Mouse (Mus musculus): ENCODE data around the gene Trp53. TPM values are rescaled to one million over a fixed set of nuclear protein-coding genes. Genes with fewer than 3 reads are reported as not detected.

Trp53 gene
- polyA plus RNA-seq, 1 experiment from 2014 or later, result 32.6 TPM

DNA sequence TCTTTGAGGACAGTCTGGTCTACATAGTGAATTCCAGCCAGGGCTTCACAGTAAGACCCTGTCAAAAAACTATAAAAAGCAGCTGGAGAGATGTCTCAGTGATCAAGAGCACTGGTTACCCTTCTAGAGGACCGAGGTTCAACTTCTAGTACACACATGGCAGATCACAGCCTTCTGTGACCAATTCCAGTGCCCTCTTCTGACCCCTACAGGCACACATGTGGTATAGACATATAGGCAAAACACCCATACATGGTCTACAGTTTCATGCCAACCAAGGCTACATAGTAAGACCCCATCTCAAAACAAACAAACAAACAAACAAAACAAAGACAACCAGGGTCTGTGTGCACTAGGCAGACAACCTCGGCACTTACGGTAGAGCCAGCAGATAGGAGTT, 4.9 kb upstream of the Trp53 start:
- H3K9ac ChIP-seq (replicated peaks), result no peak overlapping the region
- ATAC-seq (no peak), DNase-seq (no peak)
- no peaks in the 10 kb centered on the region for H3K9me3 ChIP-seq (ENCODE audit: low read length)
- H3K27me3 ChIP-seq (ENCODE audit: insufficient read depth, low read length), result no peaks in the 10 kb centered on the region
- no peak overlapping the region for H3K4me2 ChIP-seq (ENCODE audit: low read depth, low read length)
- H3K4me1 ChIP-seq (ENCODE audit: insufficient read depth), result peaks cover 11% of the 10 kb centered on the region
- H3K4me3 ChIP-seq (ENCODE audit: low read depth, low read length), result no peak overlapping the region
- 50% methylated on average over 3 of the region's 3 CpGs for WGBS (ENCODE audit: insufficient replicate concordance)
- H3K36me3 ChIP-seq (replicated peaks; ENCODE audit: insufficient read depth, low read length), result peaks cover 25% of the 10 kb centered on the region
- TF ChIP-seq EP300 (IDR thresholded peaks at IDR 0.05; ENCODE audit: low read depth) (no peak), CTCF (IDR thresholded peaks at IDR 0.05; ENCODE audit: low read depth) (peak; percentile 83)
- H3K27ac ChIP-seq (ENCODE audit: low read depth), result no peak overlapping the region

DNA sequence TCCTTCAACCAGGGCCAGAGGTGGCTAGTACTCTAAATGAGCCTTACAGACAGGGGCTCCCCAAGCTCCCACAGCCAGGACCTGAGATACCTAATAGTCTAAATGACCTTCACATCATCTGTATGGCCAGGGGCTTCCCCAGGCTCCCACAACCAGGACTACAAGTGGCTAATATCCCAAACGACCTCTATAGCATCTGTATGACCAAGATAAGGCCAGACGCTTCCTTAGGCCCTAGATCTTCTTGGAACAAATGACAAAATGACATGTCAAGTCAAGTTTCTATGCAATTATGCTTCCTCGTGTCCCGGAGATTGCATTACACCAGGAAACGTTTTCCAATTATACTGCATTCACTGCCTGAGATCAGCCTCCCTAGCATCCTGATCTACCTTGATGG, 3.9 kb upstream of the Trp53 start:
- H3K4me3 ChIP-seq (ENCODE audit: low read depth, low read length), result no peak overlapping the region
- no peak overlapping the region for H3K9ac ChIP-seq (replicated peaks)
- no peaks in the 10 kb centered on the region for H3K27me3 ChIP-seq (ENCODE audit: insufficient read depth, low read length)
- ATAC-seq (no peak), DNase-seq (no peak)
- TF ChIP-seq EP300 (IDR thresholded peaks at IDR 0.05; ENCODE audit: low read depth) (peak; percentile 53; the same call in 1 of the 2 replicates), CTCF (IDR thresholded peaks at IDR 0.05; ENCODE audit: low read depth) (no peak)
- H3K27ac ChIP-seq (ENCODE audit: low read depth), result no peak overlapping the region
- H3K36me3 ChIP-seq (replicated peaks; ENCODE audit: insufficient read depth, low read length), result peaks cover 19% of the 10 kb centered on the region; the same call in 1 of the 2 replicates
- 50% methylated on average over 5 of the region's 5 CpGs for WGBS (ENCODE audit: insufficient replicate concordance)
- H3K4me1 ChIP-seq (ENCODE audit: insufficient read depth), result peaks cover 11% of the 10 kb centered on the region
- H3K4me2 ChIP-seq (ENCODE audit: low read depth, low read length), result peak overlapping the region; percentile 91; the same call in 1 of the 2 replicates
- H3K9me3 ChIP-seq (ENCODE audit: low read length), result no peaks in the 10 kb centered on the region

DNA sequence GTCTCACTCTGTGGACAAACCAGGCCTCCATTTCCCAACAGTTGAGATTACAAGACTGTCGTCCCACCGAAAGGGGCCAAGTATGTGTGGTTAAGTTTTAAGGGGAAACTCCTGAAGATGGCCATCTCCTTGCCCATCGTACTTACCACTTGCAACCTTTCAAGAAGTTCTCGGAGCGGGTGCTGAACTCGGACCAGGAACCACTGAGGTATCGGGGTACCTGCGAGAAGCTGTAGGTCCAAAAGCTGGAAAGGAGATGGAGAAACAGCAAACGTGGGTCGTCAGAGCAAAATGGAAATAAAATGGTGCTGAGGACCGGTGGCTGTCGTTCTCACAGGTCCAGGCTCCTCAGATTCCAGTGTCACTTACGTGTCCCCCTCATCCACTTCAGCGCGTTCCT, 1.9 kb upstream of the Trp53 start:
- no peaks in the 10 kb centered on the region for H3K27me3 ChIP-seq (ENCODE audit: insufficient read depth, low read length)
- TF ChIP-seq EP300 (IDR thresholded peaks at IDR 0.05; ENCODE audit: low read depth), result no peak
- no peak for TF ChIP-seq CTCF (IDR thresholded peaks at IDR 0.05; ENCODE audit: low read depth)
- ATAC-seq (no peak), DNase-seq (no peak)
- peaks cover 13% of the 10 kb centered on the region; the same call in 1 of the 2 replicates for H3K36me3 ChIP-seq (replicated peaks; ENCODE audit: insufficient read depth, low read length)
- peak overlapping the region; percentile 91 for H3K4me2 ChIP-seq (ENCODE audit: low read depth, low read length)
- peak overlapping the region; percentile 74 for H3K9ac ChIP-seq (replicated peaks)
- WGBS (ENCODE audit: insufficient replicate concordance), result 6% methylated on average over 15 of the region's 15 CpGs
- H3K4me1 ChIP-seq (ENCODE audit: insufficient read depth), result peaks cover 23% of the 10 kb centered on the region
- peak overlapping the region; percentile 69 for H3K27ac ChIP-seq (ENCODE audit: low read depth)
- H3K9me3 ChIP-seq (ENCODE audit: low read length), result no peaks in the 10 kb centered on the region
- peak overlapping the region; percentile 82 for H3K4me3 ChIP-seq (ENCODE audit: low read depth, low read length)

DNA sequence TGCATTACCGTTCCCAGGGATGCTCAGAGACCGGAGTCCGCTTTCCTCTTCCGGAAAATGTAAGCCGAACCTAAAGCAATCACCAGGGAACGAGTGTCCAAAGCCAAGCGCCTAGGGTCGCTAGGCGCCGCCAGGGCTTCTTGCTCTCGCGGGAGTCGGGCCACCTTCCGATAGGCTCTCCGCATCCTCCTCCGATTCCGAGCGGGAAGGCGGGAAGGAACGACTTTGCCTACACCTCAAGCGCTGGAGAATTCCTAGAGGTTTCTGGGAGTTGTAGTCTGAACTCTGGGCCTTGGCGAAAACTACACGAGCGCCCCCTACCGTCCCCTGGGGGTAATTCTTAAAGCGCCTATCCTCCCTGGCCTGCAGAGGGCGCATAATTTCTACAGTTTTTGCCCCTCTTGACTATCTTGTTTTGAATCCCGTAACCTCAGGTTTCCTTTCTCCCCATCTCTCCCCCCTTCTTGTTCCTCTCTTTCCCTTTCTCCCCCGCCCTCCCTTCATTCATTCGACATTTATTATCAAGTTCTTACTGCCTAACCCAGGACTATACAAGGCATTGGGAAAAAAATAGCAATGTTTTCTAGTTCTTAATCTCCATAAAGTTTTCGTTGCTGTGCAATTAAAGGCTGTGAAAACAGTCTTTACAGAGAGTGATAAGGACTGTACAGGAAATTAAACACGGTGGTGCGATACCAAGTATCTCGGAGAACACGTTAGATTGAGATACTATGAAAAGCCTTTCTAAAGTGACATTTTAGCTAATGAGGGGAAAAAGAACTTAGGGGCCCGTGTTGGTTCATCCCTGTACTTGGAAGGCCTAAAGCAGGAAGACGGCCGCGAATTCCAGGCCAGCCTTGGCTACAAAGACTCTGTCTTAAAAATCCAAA, 786 bp upstream of the Trp53 start:
- ATAC-seq (peak; percentile 82), DNase-seq (peak; percentile 98)
- TF ChIP-seq EP300 (IDR thresholded peaks at IDR 0.05; ENCODE audit: low read depth) (peak; percentile 86), CTCF (IDR thresholded peaks at IDR 0.05; ENCODE audit: low read depth) (peak; percentile 100)
- Histone ChIP-seq H3K9me3 (ENCODE audit: low read length) (no peaks in the 10 kb centered on the region), H3K4me1 (ENCODE audit: insufficient read depth) (peaks cover 25% of the 10 kb centered on the region), H3K27me3 (ENCODE audit: insufficient read depth, low read length) (no peaks in the 10 kb centered on the region), H3K27ac (ENCODE audit: low read depth) (peak overlapping the region; percentile 98), H3K36me3 (replicated peaks; ENCODE audit: insufficient read depth, low read length) (peaks cover 16% of the 10 kb centered on the region; the same call in 1 of the 2 replicates), H3K4me2 (ENCODE audit: low read depth, low read length) (peak overlapping the region; percentile 91), H3K9ac (replicated peaks) (peak overlapping the region; percentile 90), H3K4me3 (ENCODE audit: low read depth, low read length) (peak overlapping the region; percentile 82)
- under 1% methylated on average over 39 of the region's 39 CpGs for WGBS (ENCODE audit: insufficient replicate concordance)

DNA sequence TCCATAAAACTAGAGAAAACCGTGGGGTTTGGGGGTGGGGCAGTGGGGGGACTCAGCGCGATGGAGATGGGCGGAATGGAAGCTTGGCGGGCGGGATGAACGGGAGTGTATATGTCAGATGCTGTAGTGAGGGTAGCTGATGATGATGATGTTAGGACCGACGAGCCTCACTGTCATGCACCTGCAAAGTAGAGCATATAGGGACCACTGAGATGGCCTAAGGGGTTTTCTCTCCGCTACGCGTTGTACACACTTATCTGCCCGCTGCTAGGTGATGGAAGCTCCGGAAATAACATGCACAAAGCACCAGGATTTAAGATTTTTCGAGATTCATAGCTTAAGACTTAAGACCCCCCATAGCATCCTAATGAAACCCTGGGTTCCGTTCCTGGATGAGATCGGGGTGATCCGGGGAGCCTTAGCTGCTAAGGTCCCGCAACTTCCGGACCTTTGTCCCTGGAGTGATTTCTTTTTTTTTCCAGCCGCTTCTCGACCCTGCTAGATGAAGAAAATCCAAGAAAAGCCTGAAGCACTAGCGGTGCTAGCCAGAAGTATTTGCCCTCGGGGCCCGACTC, 500 bp downstream of the Trp53 start:
- peak overlapping the region; percentile 90 for H3K9ac ChIP-seq (replicated peaks)
- peak overlapping the region; percentile 91 for H3K4me2 ChIP-seq (ENCODE audit: low read depth, low read length)
- H3K4me3 ChIP-seq (ENCODE audit: low read depth, low read length), result peak overlapping the region; percentile 82
- peaks cover 36% of the 10 kb centered on the region for H3K4me1 ChIP-seq (ENCODE audit: insufficient read depth)
- no peaks in the 10 kb centered on the region for H3K27me3 ChIP-seq (ENCODE audit: insufficient read depth, low read length)
- peaks cover 14% of the 10 kb centered on the region; the same call in 1 of the 2 replicates for H3K36me3 ChIP-seq (replicated peaks; ENCODE audit: insufficient read depth, low read length)
- under 1% methylated on average over 25 of the region's 25 CpGs for WGBS (ENCODE audit: insufficient replicate concordance)
- peak overlapping the region; percentile 98 for H3K27ac ChIP-seq (ENCODE audit: low read depth)
- TF ChIP-seq EP300 (IDR thresholded peaks at IDR 0.05; ENCODE audit: low read depth) (no peak), CTCF (IDR thresholded peaks at IDR 0.05; ENCODE audit: low read depth) (no peak)
- no peak for ATAC-seq
- DNase-seq, result no peak
- no peaks in the 10 kb centered on the region for H3K9me3 ChIP-seq (ENCODE audit: low read length)

DNA sequence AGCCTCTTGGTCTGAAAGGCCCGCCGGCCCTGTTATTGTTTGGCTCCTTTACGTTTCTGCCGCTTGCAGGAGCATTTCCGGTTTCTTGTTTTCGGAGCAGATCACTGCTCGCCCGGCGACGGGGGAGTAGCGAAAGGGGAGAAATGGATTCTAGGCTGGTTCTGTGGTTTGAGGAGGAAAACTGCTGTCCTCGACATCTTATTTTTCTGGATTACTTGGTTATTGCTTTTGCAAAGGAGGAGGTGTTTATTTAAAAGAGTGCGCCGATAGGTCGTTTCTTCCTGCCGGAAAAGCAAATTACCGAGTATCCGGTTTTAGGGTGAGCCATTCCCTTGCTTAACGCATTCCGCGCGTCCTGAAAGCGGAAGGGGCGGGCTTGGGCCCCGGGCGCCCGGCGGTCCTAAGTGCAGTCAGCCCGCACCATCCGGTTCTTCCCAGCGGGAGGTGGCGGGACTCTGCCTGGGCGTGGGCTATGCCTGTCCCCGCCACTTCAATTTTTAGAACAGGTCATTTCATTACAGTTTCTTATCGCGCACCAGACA, 1.1 kb downstream of the Trp53 start:
- no peaks in the 10 kb centered on the region for H3K9me3 ChIP-seq (ENCODE audit: low read length)
- peak overlapping the region; percentile 90 for H3K9ac ChIP-seq (replicated peaks)
- H3K27ac ChIP-seq (ENCODE audit: low read depth), result peak overlapping the region; percentile 98
- H3K4me3 ChIP-seq (ENCODE audit: low read depth, low read length), result peak overlapping the region; percentile 82
- H3K36me3 ChIP-seq (replicated peaks; ENCODE audit: insufficient read depth, low read length), result 0 out of 2 replicates have a peak, but pooled peaks cover 14% of the 10 kb centered on the region
- TF ChIP-seq CTCF (IDR thresholded peaks at IDR 0.05; ENCODE audit: low read depth) (no peak), EP300 (IDR thresholded peaks at IDR 0.05; ENCODE audit: low read depth) (peak; percentile 78)
- DNase-seq, result peak; percentile 94
- H3K27me3 ChIP-seq (ENCODE audit: insufficient read depth, low read length), result no peaks in the 10 kb centered on the region
- WGBS (ENCODE audit: insufficient replicate concordance), result 0% methylated on average over 36 of the region's 36 CpGs
- H3K4me1 ChIP-seq (ENCODE audit: insufficient read depth), result peaks cover 39% of the 10 kb centered on the region
- ATAC-seq, result peak; percentile 77
- peak overlapping the region; percentile 91 for H3K4me2 ChIP-seq (ENCODE audit: low read depth, low read length)

Measured in liver, postnatal 0 days (tissue).